Mouse (Mus musculus) forebrain, embryonic 15.5 days (tissue): ENCODE results near the gene Gpr37l1. TPM values are rescaled to one million over a fixed set of nuclear protein-coding genes. Genes with fewer than 3 reads are reported as not detected.
"Not testable (repeated sequence)": the region's sequence is repeated elsewhere in the genome, so short reads cannot be mapped to it uniquely, and the experiment has no call there.

Experiments used
- ATAC-seq: fragments of 200-750 bp; cut with Nextera tagmentation; replicated peaks from 2 replicates; pipeline ENCODE4 v1.8.0; 2017; ENCODE audit warnings: mild to moderate bottlenecking, moderate TSS enrichment, moderate library complexity
- H3K27ac ChIP-seq: fragments of 300-500 bp; sonication (generic); replicated peaks from 2 replicates; pipeline ENCODE4 v1.5.1; 2015; ENCODE audit warnings: mild to moderate bottlenecking, inconsistent platforms
- H3K27me3 ChIP-seq: fragments of 300-500 bp; sonication (generic); 2 replicates; pipeline ENCODE4 v1.6.1; 2015; ENCODE audit warnings: inconsistent platforms
- H3K36me3 ChIP-seq: fragments of 300-500 bp; sonication (generic); 2 replicates; pipeline ENCODE4 v1.6.1; 2015; ENCODE audit warnings: mild to moderate bottlenecking, inconsistent platforms
- H3K4me1 ChIP-seq: fragments of 300-500 bp; sonication (generic); 2 replicates; pipeline ENCODE4 v1.6.1; 2015; ENCODE audit warnings: inconsistent platforms
- H3K4me2 ChIP-seq: fragments of 300-500 bp; sonication (generic); replicated peaks from 2 replicates; pipeline ENCODE4 v1.6.1; 2015; ENCODE audit warnings: mild to moderate bottlenecking, inconsistent platforms
- H3K4me3 ChIP-seq: fragments of 300-500 bp; sonication (generic); 2 replicates; pipeline ENCODE4 v1.5.1; 2015; ENCODE audit warnings: mild to moderate bottlenecking, inconsistent platforms
- H3K9ac ChIP-seq: fragments of 300-500 bp; sonication (generic); replicated peaks from 2 replicates; pipeline ENCODE4 v1.6.1; 2015; ENCODE audit warnings: mild to moderate bottlenecking, inconsistent platforms
- H3K9me3 ChIP-seq: fragments of 300-500 bp; sonication (generic); 2 replicates; pipeline ENCODE4 v1.6.1; 2016; ENCODE audit warnings: inconsistent platforms
- WGBS: fragments of 180-500 bp; shearing (Covaris S2); methylation state at CpG from one replicate; pipeline ENCODE4 v1.1.7; 2015; ENCODE audit warnings: mixed read lengths; 5-methylcytosine and 5-hydroxymethylcytosine counted together
- polyA plus RNA-seq: library from polyadenylated mRNA; unstranded; fragments of >200 nt; fragmentation: Nextera tagmentation; extraction: Ambion mirVana; gene quantifications from 2 replicates; pipeline ENCODE4 v1.2.1, GENCODE M21; 2015

Gpr37l1 gene
- polyA plus RNA-seq, 1 experiment from 2014 or later: 0.33 TPM

GRCm38 (mm10) chr1:135128986-135129385 is 38.5 kb downstream of the Gpr37l1 start:
- Histone ChIP-seq H3K4me1 (no peaks in the 10 kb centered on the region), H3K27ac (no peak overlapping the region), H3K36me3 (no peaks in the 10 kb centered on the region), H3K9ac (no peak overlapping the region), H3K27me3 (no peaks in the 10 kb centered on the region), H3K9me3 (no peaks in the 10 kb centered on the region), H3K4me2 (no peak overlapping the region), H3K4me3 (no peak overlapping the region)
- 27% methylated on average over 9 of the region's 9 CpGs for WGBS
- no peak for ATAC-seq

DNA sequence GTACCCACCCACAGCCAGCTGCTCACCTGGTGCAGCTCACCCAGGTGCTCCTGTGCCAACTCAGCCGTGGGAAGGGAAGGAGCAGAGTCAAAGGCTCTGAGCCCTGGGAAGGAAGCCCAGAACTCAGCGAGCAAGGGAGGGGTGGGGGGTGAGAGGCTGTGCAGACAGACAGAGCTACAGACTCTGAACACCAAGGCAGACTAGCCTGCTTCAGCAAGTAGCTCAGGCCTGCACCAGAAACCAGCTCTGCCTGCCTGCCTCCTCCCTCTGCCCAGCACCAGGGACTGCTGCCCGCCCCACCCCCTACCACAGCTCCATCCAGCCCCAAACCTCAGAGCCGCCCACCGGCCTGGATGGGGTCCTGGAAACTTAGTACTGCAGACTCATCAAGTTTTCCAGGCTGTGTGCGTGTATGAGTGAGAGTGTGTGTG is 39.5 kb downstream of the Gpr37l1 start:
- WGBS: 39% methylated on average over 6 of the region's 6 CpGs
- ATAC-seq: no peak
- Histone ChIP-seq H3K27me3 (no peaks in the 10 kb centered on the region), H3K9ac (no peak overlapping the region), H3K4me1 (no peaks in the 10 kb centered on the region), H3K4me3 (no peak overlapping the region), H3K36me3 (no peaks in the 10 kb centered on the region), H3K27ac (no peak overlapping the region), H3K9me3 (no peaks in the 10 kb centered on the region), H3K4me2 (no peak overlapping the region)

GRCm38 (mm10) chr1:135126443-135127027 is 40.9 kb downstream of the Gpr37l1 start:
- Histone ChIP-seq H3K4me1 (no peaks in the 10 kb centered on the region), H3K4me2 (no peak overlapping the region), H3K9me3 (no peaks in the 10 kb centered on the region), H3K27me3 (no peaks in the 10 kb centered on the region), H3K9ac (no peak overlapping the region), H3K4me3 (no peak overlapping the region), H3K36me3 (no peaks in the 10 kb centered on the region), H3K27ac (no peak overlapping the region)
- ATAC-seq: no peak
- WGBS: 67% methylated on average over 4 of the region's 4 CpGs

GRCm38 (mm10) chr1:135125990-135126389 is 41.5 kb downstream of the Gpr37l1 start:
- no peak overlapping the region for H3K4me3 ChIP-seq
- no peak for ATAC-seq
- no peak overlapping the region for H3K9ac ChIP-seq
- H3K36me3 ChIP-seq: no peaks in the 10 kb centered on the region
- no peak overlapping the region for H3K27ac ChIP-seq
- H3K27me3 ChIP-seq: no peaks in the 10 kb centered on the region
- 60% methylated on average over 8 of the region's 8 CpGs for WGBS
- no peaks in the 10 kb centered on the region for H3K4me1 ChIP-seq
- no peak overlapping the region for H3K4me2 ChIP-seq
- H3K9me3 ChIP-seq: no peaks in the 10 kb centered on the region

GRCm38 (mm10) chr1:135124573-135125363 is 42.7 kb downstream of the Gpr37l1 start:
- no peaks in the 10 kb centered on the region for H3K36me3 ChIP-seq
- H3K4me3 ChIP-seq: no peak overlapping the region
- H3K27ac ChIP-seq: no peak overlapping the region
- no peak overlapping the region for H3K4me2 ChIP-seq
- H3K4me1 ChIP-seq: no peaks in the 10 kb centered on the region
- WGBS: 89% methylated on average over 8 of the region's 8 CpGs
- H3K9me3 ChIP-seq: no peaks in the 10 kb centered on the region
- no peaks in the 10 kb centered on the region for H3K27me3 ChIP-seq
- ATAC-seq: no peak
- H3K9ac ChIP-seq: no peak overlapping the region

- H3K4me1 ChIP-seq: no peaks in the 10 kb centered on the region
- H3K9ac ChIP-seq: no peak overlapping the region
- no peak overlapping the region for H3K27ac ChIP-seq
- H3K4me3 ChIP-seq: no peak overlapping the region
- no peaks in the 10 kb centered on the region for H3K9me3 ChIP-seq
- no peaks in the 10 kb centered on the region for H3K27me3 ChIP-seq
- no peak for ATAC-seq
- no peak overlapping the region for H3K4me2 ChIP-seq
- WGBS: 9% methylated on average over 8 of the region's 8 CpGs
- H3K36me3 ChIP-seq: no peaks in the 10 kb centered on the region
These were observed 54.8 kb downstream of the Gpr37l1 start for GRCm38 (mm10) chr1:135112661-135113060.

GRCm38 (mm10) chr1:135111271-135111670 is 56.2 kb downstream of the Gpr37l1 start:
- ATAC-seq, H3K27ac ChIP-seq, H3K9me3 ChIP-seq, H3K4me1 ChIP-seq, H3K36me3 ChIP-seq, H3K9ac ChIP-seq, H3K4me3 ChIP-seq, H3K4me2 ChIP-seq, H3K27me3 ChIP-seq: not testable (repeated sequence)
- 61% methylated on average over 5 of the region's 5 CpGs for WGBS

Other genes with a start within 250 kb of the Gpr37l1 start
- gene Ppp1r12b, start 211.7 kb downstream of the Gpr37l1 start, polyA plus RNA-seq: 16.4 and 16.6 TPM in 2 replicates
- gene Ube2t, start 205.1 kb downstream of the Gpr37l1 start, polyA plus RNA-seq: 26.8 and 30.3 TPM in 2 replicates
- 0.41 and 0.61 TPM in 2 replicates for gene Lgr6, start 62.4 kb downstream of the Gpr37l1 start, polyA plus RNA-seq
- gene Ptpn7, start 35.0 kb downstream of the Gpr37l1 start, polyA plus RNA-seq: 0.23 and 0.24 TPM in 2 replicates
- 301 and 307 TPM in 2 replicates for gene Arl8a, start 20.9 kb downstream of the Gpr37l1 start, polyA plus RNA-seq
- gene Elf3, start 90.9 kb upstream of the Gpr37l1 start, polyA plus RNA-seq: 0.28 and 0.43 TPM in 2 replicates
- 96.0 and 98.8 TPM in 2 replicates for gene Rnpep, start 116.4 kb upstream of the Gpr37l1 start, polyA plus RNA-seq
- 141 and 151 TPM in 2 replicates for gene Timm17a, start 146.1 kb upstream of the Gpr37l1 start, polyA plus RNA-seq
- gene Lmod1, start 157.1 kb upstream of the Gpr37l1 start, polyA plus RNA-seq: 0.27 and 0.42 TPM in 2 replicates
- gene Shisa4, start 207.6 kb upstream of the Gpr37l1 start, polyA plus RNA-seq: 94.3 and 104 TPM in 2 replicates